Mouse (Mus musculus) adrenal gland, adult 18-20 months (tissue): ENCODE results near the gene Nrp1. TPM values are rescaled to one million over a fixed set of nuclear protein-coding genes. Genes with fewer than 3 reads are reported as not detected.

ENCODE experiments used
- DNase-seq, 2 experiments: peaks; one replicate each; pipeline ENCODE4 v3.0.0; 2021 to 2022; ENCODE audit warnings: low spot score in 2 of 2
- total RNA-seq, 2 experiments: library from RNA; stranded (reverse); gene quantifications; 1 replicate in 1 of 2; 2 replicates in 1 of 2; pipeline ENCODE4 v1.2.3; 2021

Nrp1 gene
- total RNA-seq, 2 experiments from 2014 or later = 72.6 to 94.3 TPM

- no peak for DNase-seq
These were observed 104.8 kb downstream of the Nrp1 start for GRCm38 (mm10) chr8:128463162-128463561.

GRCm38 (mm10) chr8:128464056-128464623, 105.7 kb downstream of the Nrp1 start:
- no peak for DNase-seq

- no peak for DNase-seq
These were observed 107.1 kb downstream of the Nrp1 start for GRCm38 (mm10) chr8:128465553-128465952.

- DNase-seq = no peak
These were observed 108.5 kb downstream of the Nrp1 start for GRCm38 (mm10) chr8:128466681-128467430.

GRCm38 (mm10) chr8:128470097-128470496, 111.7 kb downstream of the Nrp1 start:
- no peak for DNase-seq

GRCm38 (mm10) chr8:128471186-128471585, 112.8 kb downstream of the Nrp1 start:
- no peak for DNase-seq

GRCm38 (mm10) chr8:128472871-128473270, 114.5 kb downstream of the Nrp1 start:
- no peak for DNase-seq

GRCm38 (mm10) chr8:128473456-128474239, 115.2 kb downstream of the Nrp1 start:
- no peak for DNase-seq

GRCm38 (mm10) chr8:128474614-128475013, 116.2 kb downstream of the Nrp1 start:
- DNase-seq = no peak

- no peak for DNase-seq
These were observed 117.8 kb downstream of the Nrp1 start for GRCm38 (mm10) chr8:128476206-128476605.

GRCm38 (mm10) chr8:128478017-128478416, 119.6 kb downstream of the Nrp1 start:
- no peak for DNase-seq

GRCm38 (mm10) chr8:128479309-128480013, 121.1 kb downstream of the Nrp1 start:
- no peak for DNase-seq

- no peak for DNase-seq
These were observed 122.7 kb downstream of the Nrp1 start for GRCm38 (mm10) chr8:128480896-128481665.

- no peak for DNase-seq
These were observed 124.9 kb downstream of the Nrp1 start for GRCm38 (mm10) chr8:128483344-128483743.

- DNase-seq = no peak
These were observed 126.3 kb downstream of the Nrp1 start for GRCm38 (mm10) chr8:128484720-128485124.

- DNase-seq = no peak
These were observed 127.6 kb downstream of the Nrp1 start for GRCm38 (mm10) chr8:128486043-128486442.

- no peak for DNase-seq
These were observed 129.8 kb downstream of the Nrp1 start for GRCm38 (mm10) chr8:128487966-128488931.

GRCm38 (mm10) chr8:128489351-128489750, 130.9 kb downstream of the Nrp1 start:
- DNase-seq = no peak
